Mouse (Mus musculus): Measurements from ENCODE around the gene Ftcd.

- TF ChIP-seq POLR2A (IDR thresholded peaks at IDR 0.05; ENCODE audit: borderline replicate concordance, extremely low read depth, insufficient read depth, insufficient read length, poor library complexity, severe bottlenecking) (no peak), CTCF (IDR thresholded peaks at IDR 0.05; ENCODE audit: borderline replicate concordance, extremely low read depth, insufficient read depth, insufficient read length) (no peak)
Measured at GRCm38 (mm10) chr10:76571070-76571469, 4.4 kb upstream of the Ftcd start.

All from brain, embryonic 14.5 days (tissue).